Mouse (Mus musculus): ENCODE results near the gene Prss53. TPM values are rescaled to one million over a fixed set of nuclear protein-coding genes. Genes with fewer than 3 reads are reported as not detected.
"Not testable (repeated sequence)": the region's sequence is repeated elsewhere in the genome, so short reads cannot be mapped to it uniquely, and the experiment has no call there.

Gene Prss53
- total RNA-seq, 2 experiments from 2014 or later: 2.8 to 3.3 TPM

DNA sequence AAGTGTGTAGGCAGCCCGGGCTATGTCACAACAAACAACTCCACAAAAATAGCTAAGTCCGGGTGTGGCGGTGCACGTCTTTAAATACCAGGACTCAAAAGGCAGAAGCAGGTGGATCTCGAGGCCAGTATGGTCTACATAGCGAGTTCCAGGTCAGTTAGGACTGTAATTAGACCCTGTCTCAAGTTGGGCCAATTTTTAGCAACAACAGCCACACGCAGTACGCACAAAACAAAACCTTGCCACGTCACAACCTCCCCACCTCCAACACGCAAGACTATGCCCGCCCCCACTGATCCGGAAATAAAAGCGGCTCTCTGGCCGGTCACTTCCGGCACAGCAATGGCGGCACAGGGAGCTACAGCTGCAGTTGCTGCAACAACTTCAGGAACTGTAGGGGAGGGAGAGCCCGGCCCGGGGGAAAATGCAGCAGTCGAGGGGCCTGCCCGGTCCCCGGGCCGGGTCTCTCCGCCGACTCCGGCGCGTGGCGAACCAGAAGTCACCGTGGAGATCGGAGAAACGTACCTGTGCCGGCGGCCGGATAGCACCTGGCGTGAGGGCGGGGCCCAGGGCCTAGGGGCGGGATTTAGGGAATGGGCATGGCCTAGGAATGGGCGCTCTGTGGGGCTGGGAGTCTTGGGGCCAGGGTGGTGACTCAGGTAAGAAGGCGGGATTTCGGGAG is 21.6 kb upstream of the Prss53 start, which contains the start of gene Kat8:
Gene Kat8 (plus strand): TSS at position 327 of the 682 bp plus-strand sequence.
- peak; percentile 79 to 90 for DNase-seq (ENCODE audit: low spot score in 2 of 2)

GRCm38 (mm10) chr7:127908656-127909055 is 17.9 kb upstream of the Prss53 start:
- DNase-seq (ENCODE audit: low spot score in 2 of 2): no peak

GRCm38 (mm10) chr7:127907939-127908338 is 17.2 kb upstream of the Prss53 start:
- no peak for DNase-seq (ENCODE audit: low spot score in 2 of 2)

DNA sequence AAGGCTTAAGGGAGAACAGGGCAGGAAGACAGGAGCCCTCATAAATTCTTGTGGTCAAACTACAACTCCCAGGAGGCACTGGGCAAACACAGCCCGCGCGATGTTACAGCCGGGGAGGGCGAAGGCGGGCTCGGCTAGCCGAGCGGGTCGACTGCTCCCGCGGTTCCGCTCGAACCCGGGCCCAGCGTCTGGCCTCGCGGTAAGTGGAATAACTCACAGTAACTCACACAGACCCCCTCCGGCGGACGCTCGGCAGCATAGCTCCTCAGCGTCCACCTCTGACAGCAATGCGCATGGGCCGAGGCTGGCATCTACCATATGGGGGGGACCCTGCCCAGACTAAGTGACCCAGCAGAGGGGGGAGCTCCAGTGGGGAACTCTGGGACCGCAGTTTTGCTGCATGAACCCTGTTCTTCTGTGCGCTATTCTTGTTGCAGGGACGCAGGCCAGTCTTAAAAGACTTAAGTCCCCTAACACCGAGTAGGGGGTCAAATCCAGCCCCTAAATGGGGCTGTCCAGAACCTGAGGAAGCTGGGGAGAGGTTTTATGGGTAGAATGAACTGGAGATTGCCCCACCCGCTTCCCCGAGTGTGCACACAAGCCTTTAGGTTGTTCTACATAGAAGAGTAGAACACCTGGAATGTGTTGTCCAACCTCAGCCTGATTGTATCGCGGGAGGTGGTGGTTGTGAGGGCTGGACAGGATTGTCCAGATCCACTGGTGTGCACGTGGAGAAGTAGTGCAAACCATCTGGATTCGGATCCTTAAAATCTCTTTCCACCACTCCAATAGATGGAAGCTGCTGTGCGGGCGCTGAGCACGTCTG is 13.4 kb upstream of the Prss53 start, which contains the start of gene Bckdk:
Gene Bckdk (plus strand): TSS at position 112 of the 826 bp plus-strand sequence.
- peak; percentile 71 to 83 for DNase-seq (ENCODE audit: low spot score in 2 of 2)

DNA sequence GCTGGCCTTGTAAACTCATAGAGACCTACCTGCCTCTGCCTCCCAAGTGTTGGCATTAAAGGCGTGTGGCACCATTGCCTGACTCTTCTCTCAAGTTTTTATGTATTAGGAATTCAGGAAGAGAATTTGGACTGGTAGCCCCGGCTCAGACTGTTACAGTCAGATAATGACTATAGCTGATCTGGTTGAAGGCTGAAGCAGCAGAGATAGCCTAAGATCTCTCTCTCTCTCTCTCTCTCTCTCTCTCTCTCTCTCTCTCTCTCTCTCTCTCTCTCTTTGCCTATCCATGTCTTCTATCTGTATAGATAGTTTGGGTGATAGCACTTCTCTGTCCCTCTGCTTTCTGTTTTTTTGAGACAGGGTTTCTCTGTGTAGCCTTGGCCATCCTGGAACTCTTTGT is 11.0 kb upstream of the Prss53 start:
- DNase-seq (ENCODE audit: low spot score in 2 of 2): no peak

DNA sequence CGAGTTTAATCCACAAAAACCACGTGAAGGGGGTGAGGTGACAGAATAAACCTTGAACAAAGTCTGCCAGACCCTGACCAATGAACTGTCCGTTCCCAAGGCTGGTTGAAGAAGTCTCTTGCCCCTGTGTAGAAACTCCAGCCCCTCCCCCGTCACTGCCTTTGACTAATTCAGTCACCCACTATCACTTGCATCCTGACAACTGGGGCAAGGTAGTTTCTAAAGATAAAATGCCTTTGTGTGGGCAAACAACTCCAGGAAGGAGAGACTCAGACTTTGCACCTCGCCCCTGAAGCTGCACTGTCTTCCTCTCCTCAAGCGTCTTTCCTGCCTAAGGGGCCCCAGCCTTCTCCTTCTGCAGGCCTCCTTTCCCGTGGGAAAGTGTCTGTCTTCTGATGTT is 9.2 kb upstream of the Prss53 start:
- DNase-seq (ENCODE audit: low spot score in 2 of 2): no peak

DNA sequence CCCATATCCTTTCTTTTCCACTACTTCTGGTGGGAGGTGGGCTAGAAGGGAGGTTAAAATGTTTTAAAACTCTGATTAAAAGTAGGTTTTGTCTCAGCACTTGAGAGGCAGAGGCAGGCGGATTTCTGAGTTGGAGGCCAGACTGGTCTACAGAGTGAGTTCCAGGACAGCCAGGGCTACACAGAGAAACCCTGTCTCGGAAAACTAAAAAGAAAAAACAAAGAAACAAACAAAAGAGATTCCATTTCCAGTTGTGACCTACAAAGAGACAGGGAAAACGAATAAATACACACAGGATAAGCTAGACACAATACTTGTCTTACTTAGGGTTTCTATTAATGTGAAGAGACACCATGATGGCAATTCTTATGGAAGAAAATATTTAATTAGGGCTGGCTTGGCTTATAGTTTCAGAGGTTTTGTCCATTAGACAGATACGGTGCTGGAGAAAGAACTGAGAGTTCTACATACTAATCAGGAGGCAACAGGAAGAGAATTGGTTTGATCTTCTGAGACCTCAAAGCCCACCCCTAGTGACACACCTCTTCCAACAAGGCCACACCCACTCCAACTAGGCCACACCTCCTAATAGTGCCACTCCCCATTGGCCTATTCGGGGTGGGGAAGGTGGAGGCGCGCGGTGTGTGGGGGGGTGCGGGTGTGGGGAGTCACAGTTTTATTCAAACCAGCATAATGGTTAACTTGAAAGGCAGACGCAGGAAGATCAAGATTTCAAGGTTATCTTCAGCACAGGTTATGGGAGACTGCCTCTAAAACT is 7.6 kb upstream of the Prss53 start:
- no peak for DNase-seq (ENCODE audit: low spot score in 2 of 2)

DNA sequence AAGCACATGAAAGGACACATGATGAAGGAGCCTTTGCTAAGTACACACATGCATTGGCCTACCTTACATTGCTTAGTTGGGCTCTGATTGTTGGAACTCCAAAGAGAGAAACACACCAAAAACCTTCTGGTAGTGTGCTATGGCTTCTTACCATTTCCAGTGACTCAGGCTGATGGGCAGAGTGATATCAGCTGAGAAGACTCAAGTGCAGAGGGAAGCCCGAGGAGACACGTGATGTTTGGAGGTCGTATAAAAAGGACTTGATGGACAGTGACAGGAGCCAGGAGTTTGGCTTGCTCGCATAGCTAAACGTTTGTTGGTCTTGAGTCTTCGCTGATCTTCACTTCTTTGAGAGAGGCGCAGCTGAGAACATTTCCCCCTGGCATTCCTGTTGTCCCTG is 6.8 kb upstream of the Prss53 start:
- DNase-seq (ENCODE audit: low spot score in 2 of 2): no peak

- DNase-seq (ENCODE audit: low spot score in 2 of 2): peak in 1 of 2 experiments; percentile 54
Observed at GRCm38 (mm10) chr7:127896384-127896783, 5.6 kb upstream of the Prss53 start.

DNA sequence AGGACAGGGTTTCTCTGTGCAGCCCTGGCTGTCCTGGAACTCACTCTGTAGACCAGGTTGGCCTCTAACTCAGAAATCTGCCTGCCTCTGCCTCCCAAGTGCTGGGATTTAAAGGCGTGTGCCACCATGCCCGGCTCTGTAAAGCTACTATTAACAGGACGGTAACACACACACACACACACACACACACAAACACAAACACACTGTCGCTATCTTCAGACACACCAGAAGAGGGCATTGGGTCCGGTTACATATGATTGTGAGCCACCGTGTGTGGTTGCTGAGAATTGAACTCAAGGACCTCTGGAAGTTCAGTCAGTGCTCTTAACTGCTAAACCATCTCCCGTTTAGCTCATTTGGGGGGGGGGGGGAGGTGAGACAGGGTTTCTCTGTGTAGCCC is 5.1 kb upstream of the Prss53 start:
- DNase-seq (ENCODE audit: low spot score in 2 of 2): not testable (repeated sequence)

GRCm38 (mm10) chr7:127895442-127895841 is 4.7 kb upstream of the Prss53 start, which contains the start of the genes Gm21974 and Vkorc1:
Gene Gm21974, minus strand, starts transcription at chr7:127895454.
Gene Vkorc1, minus strand, starts transcription at chr7:127895617.
- DNase-seq (ENCODE audit: low spot score in 2 of 2): peak; percentile 94 to 98

- DNase-seq (ENCODE audit: low spot score in 2 of 2): no peak
Observed at GRCm38 (mm10) chr7:127894480-127894879, 3.7 kb upstream of the Prss53 start.

GRCm38 (mm10) chr7:127888821-127889220 is 1.9 kb downstream of the Prss53 start:
- DNase-seq (ENCODE audit: low spot score in 2 of 2): no peak

DNA sequence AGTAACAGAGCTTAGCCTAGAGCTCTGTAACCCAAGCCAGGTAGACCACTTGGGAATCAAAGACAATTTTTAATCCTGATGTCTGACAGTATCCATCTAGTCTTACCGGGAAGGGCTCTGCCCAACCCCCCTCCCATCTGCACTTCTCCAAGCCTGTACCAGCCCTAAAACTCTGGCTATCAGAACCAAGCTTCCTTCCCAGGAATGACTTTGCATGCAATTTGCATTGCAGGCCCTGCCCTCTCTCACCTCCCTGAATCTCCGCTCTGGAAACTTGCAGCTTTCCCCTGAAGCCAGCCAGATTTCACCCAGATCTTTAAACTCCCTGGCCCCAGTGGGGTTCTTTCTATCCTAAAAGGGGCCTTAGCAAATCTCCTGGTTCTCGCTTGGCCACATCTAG is 3.0 kb downstream of the Prss53 start:
- no peak for DNase-seq (ENCODE audit: low spot score in 2 of 2)

DNA sequence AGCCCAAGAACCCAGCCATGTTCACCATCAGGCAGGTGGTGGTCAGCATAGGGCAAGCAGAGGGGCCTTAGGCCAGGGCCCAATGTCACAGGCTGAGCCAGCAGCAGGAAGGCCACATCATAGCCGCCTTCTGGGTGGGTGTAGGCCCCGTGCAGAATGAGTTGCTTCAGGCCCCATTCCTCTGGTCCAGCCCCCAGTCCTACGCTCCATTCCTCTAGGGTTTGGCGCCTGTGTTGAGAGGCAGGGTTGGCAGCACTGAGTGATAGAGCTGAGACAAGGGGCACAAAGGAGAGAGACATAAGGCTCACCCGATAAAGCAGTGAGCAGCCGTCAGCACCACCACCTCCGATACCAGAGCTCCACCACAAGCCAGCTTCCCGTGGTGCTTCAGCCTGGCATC is 3.6 kb downstream of the Prss53 start:
- no peak for DNase-seq (ENCODE audit: low spot score in 2 of 2)

DNA sequence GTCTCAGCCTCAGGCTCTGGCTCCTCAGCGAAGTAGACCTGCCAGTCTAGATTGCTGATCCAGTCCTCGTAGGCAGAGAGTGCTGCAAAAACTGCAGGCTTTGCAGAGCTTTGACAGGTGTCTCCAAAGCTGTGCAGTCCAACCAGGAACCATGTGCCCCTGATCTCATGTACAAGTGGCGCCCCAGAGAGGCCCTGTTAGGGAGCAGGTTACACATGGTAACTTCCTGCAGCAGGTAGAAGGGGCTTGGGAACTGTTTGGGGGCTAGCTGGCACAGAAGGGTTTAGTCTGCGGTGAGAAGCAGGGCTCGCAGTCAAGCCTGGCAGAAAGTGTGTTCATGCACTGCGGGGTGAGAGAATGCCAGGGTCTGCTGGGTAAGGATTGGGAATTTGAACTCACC is 4.2 kb downstream of the Prss53 start:
- no peak for DNase-seq (ENCODE audit: low spot score in 2 of 2)

DNA sequence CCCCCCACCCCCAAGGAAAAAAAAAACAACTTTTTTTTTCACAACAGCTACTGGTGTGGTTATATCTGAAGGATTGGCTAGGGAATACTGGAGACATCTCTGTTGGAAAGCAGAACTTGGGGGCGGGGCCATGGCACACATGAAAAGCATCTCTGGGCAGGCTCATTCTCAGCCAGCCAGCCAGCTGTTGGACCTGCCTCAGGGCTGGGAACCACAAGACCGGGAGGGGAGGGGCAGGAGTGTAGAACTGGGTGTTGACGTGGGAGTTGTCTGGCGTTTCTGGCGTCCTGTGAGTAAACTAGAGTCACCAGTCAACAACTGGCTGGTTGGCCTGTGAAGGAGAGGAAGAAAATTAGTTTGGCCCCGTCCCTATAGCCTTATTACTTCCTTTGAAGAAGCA is 4.8 kb downstream of the Prss53 start:
- DNase-seq (ENCODE audit: low spot score in 2 of 2): peak in 1 of 2 experiments; percentile 39

- no peak for DNase-seq (ENCODE audit: low spot score in 2 of 2)
Observed at GRCm38 (mm10) chr7:127880431-127880830, 10.3 kb downstream of the Prss53 start.

DNA sequence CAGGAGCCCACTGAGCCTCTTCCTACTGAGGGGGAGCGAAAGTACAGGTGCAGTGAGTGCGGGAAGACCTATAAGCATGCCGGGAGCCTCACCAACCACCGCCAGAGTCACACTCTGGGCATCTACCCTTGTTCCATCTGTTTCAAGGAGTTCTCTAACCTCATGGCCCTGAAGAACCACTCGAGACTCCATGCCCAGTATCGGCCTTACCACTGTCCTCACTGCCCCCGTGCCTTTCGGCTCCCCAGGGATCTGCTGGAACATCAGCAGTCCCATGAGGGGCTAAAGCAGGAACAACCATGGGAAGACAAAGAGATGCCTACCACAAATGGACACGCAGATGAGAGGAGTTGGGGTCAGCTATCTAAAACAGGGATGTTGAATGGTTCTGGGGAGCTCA is 11.5 kb downstream of the Prss53 start:
- DNase-seq (ENCODE audit: low spot score in 2 of 2): no peak

DNA sequence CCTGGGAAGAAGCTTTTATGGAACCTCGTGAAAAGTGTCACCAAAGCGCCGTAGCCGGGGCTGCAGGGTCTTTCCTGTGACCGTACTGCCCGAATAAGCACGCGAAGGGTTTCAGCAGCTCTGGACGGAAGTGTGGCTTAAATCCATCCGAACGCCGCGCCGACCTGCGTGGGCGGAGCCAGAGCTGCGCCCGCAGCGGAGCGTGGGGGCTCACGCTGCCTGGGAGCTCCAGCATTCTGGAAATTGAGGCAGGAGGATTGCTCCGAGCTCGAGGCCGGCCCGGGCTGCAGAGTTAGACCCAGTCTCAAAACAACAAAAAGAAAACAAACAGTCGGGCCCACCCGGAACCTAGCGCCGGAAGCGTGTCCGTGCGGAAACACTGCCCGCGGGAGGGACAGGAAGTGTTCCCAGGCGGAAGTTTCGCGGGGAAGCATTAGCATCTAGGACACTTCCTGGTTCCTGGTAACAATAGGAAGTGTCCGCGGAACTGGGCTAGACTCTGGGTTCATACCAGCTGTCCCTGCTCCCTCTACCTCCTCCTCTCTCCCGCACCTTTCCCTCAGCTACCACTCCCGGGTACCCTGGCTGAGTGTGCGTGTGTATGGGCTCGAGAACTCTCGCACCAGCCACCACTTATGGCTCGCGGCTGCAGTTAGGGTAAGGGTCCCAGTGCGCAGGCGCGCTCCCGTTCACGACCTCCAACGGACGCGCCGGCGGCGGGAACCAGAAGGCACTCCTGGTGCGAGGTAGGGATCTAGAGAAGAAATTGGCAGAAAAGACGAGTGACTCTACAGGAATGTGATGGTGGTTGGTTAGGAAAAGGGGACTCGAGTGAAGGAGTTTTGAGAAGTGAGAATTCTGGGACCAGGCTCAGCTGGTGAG is 14.1 kb downstream of the Prss53 start, which contains the start of gene Zfp668:
Gene Zfp668 (minus strand): TSS at position 362 of the 882 bp plus-strand sequence.
- peak; percentile 82 to 95 for DNase-seq (ENCODE audit: low spot score in 2 of 2)
